21 mouse cellular contexts compared by ENCODE assay signal in genomic region chr7:133256831-133257230, GRCm38 (mm10).
A peak's percentile ranks its signal among the peaks of the same experiment; 100 is the strongest.
DNase-seq lines count a peak whose midpoint lies in the region; ATAC-seq and TF ChIP-seq lines count a peak whose summit lies in the region.
"Had no signal": no experiment of that assay in that cellular context is flagged by ENCODE, and none has a peak within 500 bp of the region (broad histone marks: within the 10 kb centered on the region; RNA-seq: fewer than 3 reads in every experiment).

No protein-coding gene starts in this region.

- no peaks in the 10 kb centered on the region for H3K27me3 ChIP-seq in forebrain, postnatal 0 days (ENCODE audit: insufficient read depth, low read length)
- H3K27me3 ChIP-seq in forebrain, embryonic 15.5 days = no peaks in the 10 kb centered on the region
- no peaks in the 10 kb centered on the region for H3K27me3 ChIP-seq in embryonic facial prominence, embryonic 10.5 days (replicated peaks; ENCODE audit: low read depth, poor library complexity, severe bottlenecking)
- H3K27me3 ChIP-seq: hindbrain, embryonic 15.5 days; intestine, embryonic 15.5 days; liver, embryonic 13.5 days; lung, embryonic 15.5 days; neural tube, embryonic 12.5 days had no signal

- H3K27ac ChIP-seq in forebrain, postnatal 0 days (ENCODE audit: low read depth, low read length) = no peak overlapping the region
- H3K27ac ChIP-seq in forebrain, embryonic 15.5 days (replicated peaks) = no peak overlapping the region
- no peak overlapping the region for H3K27ac ChIP-seq in embryonic facial prominence, embryonic 10.5 days (replicated peaks)
- H3K27ac ChIP-seq: hindbrain, embryonic 15.5 days; intestine, embryonic 15.5 days; liver, embryonic 13.5 days; lung, embryonic 15.5 days; neural tube, embryonic 12.5 days had no signal

- no peak overlapping the region for H3K9ac ChIP-seq in forebrain, postnatal 0 days
- H3K9ac ChIP-seq in forebrain, embryonic 15.5 days (replicated peaks) = no peak overlapping the region
- H3K9ac ChIP-seq: hindbrain, embryonic 15.5 days; intestine, embryonic 15.5 days; liver, embryonic 13.5 days; lung, embryonic 15.5 days; neural tube, embryonic 12.5 days had no signal

- H3K4me3 ChIP-seq in forebrain, postnatal 0 days (ENCODE audit: low read depth, low read length) = no peak overlapping the region
- H3K4me3 ChIP-seq in forebrain, embryonic 15.5 days = no peak overlapping the region
- H3K4me3 ChIP-seq in embryonic facial prominence, embryonic 10.5 days = no peak overlapping the region
- H3K4me3 ChIP-seq: hindbrain, embryonic 15.5 days; intestine, embryonic 15.5 days; liver, embryonic 13.5 days; lung, embryonic 15.5 days; megakaryocyte, embryonic 14.5 days; neural tube, embryonic 12.5 days had no signal

- H3K4me2 ChIP-seq in forebrain, postnatal 0 days (ENCODE audit: low read depth) = no peak overlapping the region
- no peak overlapping the region for H3K4me2 ChIP-seq in forebrain, embryonic 15.5 days (replicated peaks)
- H3K4me2 ChIP-seq: hindbrain, embryonic 15.5 days; intestine, embryonic 15.5 days; liver, embryonic 13.5 days; lung, embryonic 15.5 days; neural tube, embryonic 12.5 days had no signal

- H3K4me1 ChIP-seq in forebrain, postnatal 0 days (ENCODE audit: insufficient read depth) = no peaks in the 10 kb centered on the region
- no peaks in the 10 kb centered on the region for H3K4me1 ChIP-seq in forebrain, embryonic 15.5 days
- H3K4me1 ChIP-seq in embryonic facial prominence, embryonic 10.5 days = peaks cover 12% of the 10 kb centered on the region; the same call in 1 of the 2 replicates
- H3K4me1 ChIP-seq: hindbrain, embryonic 15.5 days; intestine, embryonic 15.5 days; liver, embryonic 13.5 days; megakaryocyte, embryonic 14.5 days; neural tube, embryonic 12.5 days had no signal

- TF ChIP-seq CTCF in forebrain, postnatal 0 days (IDR thresholded peaks at IDR 0.05; ENCODE audit: low read depth) = no peak

- no peaks in the 10 kb centered on the region for H3K9me3 ChIP-seq in forebrain, postnatal 0 days (ENCODE audit: low read length)
- H3K9me3 ChIP-seq in forebrain, embryonic 15.5 days = no peaks in the 10 kb centered on the region
- no peaks in the 10 kb centered on the region for H3K9me3 ChIP-seq in embryonic facial prominence, embryonic 10.5 days
- H3K9me3 ChIP-seq: hindbrain, embryonic 15.5 days; intestine, embryonic 15.5 days; liver, embryonic 13.5 days; lung, embryonic 15.5 days; megakaryocyte, embryonic 14.5 days; neural tube, embryonic 12.5 days had no signal

- no peaks in the 10 kb centered on the region for H3K36me3 ChIP-seq in forebrain, postnatal 0 days (ENCODE audit: insufficient read depth)
- no peaks in the 10 kb centered on the region for H3K36me3 ChIP-seq in forebrain, embryonic 15.5 days
- H3K36me3 ChIP-seq in embryonic facial prominence, embryonic 10.5 days (replicated peaks) = no peaks in the 10 kb centered on the region
- H3K36me3 ChIP-seq: hindbrain, embryonic 15.5 days; intestine, embryonic 15.5 days; liver, embryonic 13.5 days; lung, embryonic 15.5 days; neural tube, embryonic 12.5 days had no signal

- peak; percentile 21 for DNase-seq in forebrain, postnatal 0 days
- DNase-seq in lung, postnatal 10 days = peak; percentile 11
- no peak for DNase-seq in lung, postnatal 4 days
- DNase-seq in cerebellum, adult 18-20 months = peak; percentile 27 to 48
- DNase-seq in cerebellum, postnatal 10 days = peak; percentile 59 to 66
- DNase-seq in kidney, postnatal 14 days = no peak
- no peak for DNase-seq in embryonic facial prominence, embryonic 10.5 days (ENCODE audit: low spot score)
- DNase-seq: adrenal gland, postnatal 25 days; heart, postnatal 4 days; kidney, adult 8-10 months; kidney, postnatal 10 days; liver, embryonic 13.5 days; midbrain, embryonic 14.5 days; right cerebral cortex, postnatal 4 days; thymus, postnatal 25 days had no signal

- no peak for ATAC-seq in forebrain, postnatal 0 days
- no peak for ATAC-seq in forebrain, embryonic 15.5 days (replicated peaks)
- ATAC-seq: intestine, embryonic 15.5 days had no signal

- 39% methylated on average over 5 of the region's 5 CpGs for WGBS in forebrain, postnatal 0 days
- WGBS in forebrain, embryonic 15.5 days = 50% methylated on average over 5 of the region's 5 CpGs
- 77% methylated on average over 5 of the region's 5 CpGs for WGBS in embryonic facial prominence, embryonic 10.5 days

Comparison
In these comparisons a context has a peak if more than half of its experiments do, and no peak if none do; other contexts are left out.
1. DNase-seq: peak in forebrain, postnatal 0 days (single experiment), lung, postnatal 10 days (single experiment), cerebellum, adult 18-20 months (2 of 2) and cerebellum, postnatal 10 days (2 of 2); none in lung, postnatal 4 days (0 of 2), kidney, postnatal 14 days (single experiment) and embryonic facial prominence, embryonic 10.5 days (single experiment).